Mouse (Mus musculus) embryonic fibroblast, embryonic 13.5 days (primary cell): ENCODE measurements around the gene Pafah1b2.

Experiments
- CTCF ChIP-seq: IDR thresholded peaks from 2 replicates; pipeline ENCODE4 v1.5.1; 2011; ENCODE audit warnings: mild to moderate bottlenecking, control low read depth, low read length, moderate library complexity, borderline replicate concordance; ENCODE audit not compliant: insufficient read depth
- POLR2A ChIP-seq: IDR thresholded peaks from 2 replicates; pipeline ENCODE4 v1.6.1; 2011; ENCODE audit warnings: low read depth, mild to moderate bottlenecking, control low read depth, low read length, moderate library complexity

- TF ChIP-seq CTCF (no peak), POLR2A (no peak)
Measured at GRCm38 (mm10) chr9:45939794-45940193, 72.7 kb downstream of the Pafah1b2 start.
